Mouse (Mus musculus): ENCODE measurements around the gene Glud1.

The Glud1 gene

GRCm38 (mm10) chr14:34310234-34310965, at the start of gene Glud1, which contains the start of gene Shld2:
TSS of gene Glud1 (plus strand) at chr14:34310727.
TSS of gene Shld2 (minus strand) at chr14:34310493.
- peak; percentile 94 for DNase-seq

GRCm38 (mm10) chr14:34268046-34268445, 42.5 kb upstream of the Glud1 start:
- no peak for DNase-seq

- peak; percentile 50 for DNase-seq
Measured at GRCm38 (mm10) chr14:34273280-34273679, 37.2 kb upstream of the Glud1 start.

GRCm38 (mm10) chr14:34274141-34274540, 36.4 kb upstream of the Glud1 start:
- DNase-seq = no peak

GRCm38 (mm10) chr14:34275225-34275624, 35.3 kb upstream of the Glud1 start:
- DNase-seq = no peak

- peak; percentile 12 for DNase-seq
Measured at GRCm38 (mm10) chr14:34279726-34280125, 30.8 kb upstream of the Glud1 start.

- no peak for DNase-seq
Measured at GRCm38 (mm10) chr14:34280798-34281197, 29.7 kb upstream of the Glud1 start.

GRCm38 (mm10) chr14:34281736-34282269, 28.7 kb upstream of the Glud1 start:
- no peak for DNase-seq

- DNase-seq = no peak
Measured at GRCm38 (mm10) chr14:34288396-34288795, 22.1 kb upstream of the Glud1 start.

GRCm38 (mm10) chr14:34289259-34290015, 21.1 kb upstream of the Glud1 start:
- DNase-seq = no peak

GRCm38 (mm10) chr14:34290229-34290628, 20.3 kb upstream of the Glud1 start:
- no peak for DNase-seq

- no peak for DNase-seq
Measured at GRCm38 (mm10) chr14:34293641-34294040, 16.9 kb upstream of the Glud1 start.

GRCm38 (mm10) chr14:34296350-34296749, 14.2 kb upstream of the Glud1 start:
- DNase-seq = no peak

- no peak for DNase-seq
Measured at GRCm38 (mm10) chr14:34297038-34297437, 13.5 kb upstream of the Glud1 start.

GRCm38 (mm10) chr14:34297634-34298033, 12.9 kb upstream of the Glud1 start:
- DNase-seq = no peak

- DNase-seq = no peak
Measured at GRCm38 (mm10) chr14:34298871-34299700, 11.4 kb upstream of the Glud1 start.

GRCm38 (mm10) chr14:34302681-34303242, 7.8 kb upstream of the Glud1 start:
- DNase-seq = no peak

- DNase-seq = no peak
Measured at GRCm38 (mm10) chr14:34303265-34303680, 7.3 kb upstream of the Glud1 start.

- DNase-seq = peak; percentile 59
Measured at GRCm38 (mm10) chr14:34309266-34309665, 1.3 kb upstream of the Glud1 start.

GRCm38 (mm10) chr14:34309907-34310233, 657 bp upstream of the Glud1 start:
- peak; percentile 72 for DNase-seq

GRCm38 (mm10) chr14:34311021-34311631, 599 bp downstream of the Glud1 start:
- peak; percentile 68 for DNase-seq

- DNase-seq = peak; percentile 55
Measured at GRCm38 (mm10) chr14:34311691-34312090, 1.2 kb downstream of the Glud1 start.
